In genomic region chr3:57843775-57844174, GRCm38 (mm10) we compare ENCODE assay signal across 10 mouse cellular contexts. TPM values are rescaled to one million over a fixed set of nuclear protein-coding genes. Genes with fewer than 3 reads are reported as not detected.
DNase-seq lines count a peak whose midpoint lies in the region; TF ChIP-seq lines count a peak whose summit lies in the region.
"Had no signal": no experiment of that assay in that cellular context is flagged by ENCODE, and none has a peak within 500 bp of the region (broad histone marks: within the 10 kb centered on the region; RNA-seq: fewer than 3 reads in every experiment).

No protein-coding gene starts in this region.

- no peak overlapping the region for H3K27ac ChIP-seq in cerebellum, adult 2 months (ENCODE audit: insufficient read depth, low read length)
- H3K27ac ChIP-seq in layer of hippocampus, adult 2 months, result no peak overlapping the region
- H3K27ac ChIP-seq in CH12.LX (ENCODE audit: insufficient read depth, low read depth), result no peak overlapping the region
- H3K27ac ChIP-seq: liver, embryonic 13.5 days had no signal

- dilution Hi-C loops in CH12.LX (cut with MboI; ENCODE audit: extremely low pct_ligation_motif_present, extremely low pct_unique_long_range_greater_than_20kb, low sequenced_read_pairs), result no loop called here

- no peak for TF ChIP-seq POLR2A in cerebellum, adult 2 months (IDR thresholded peaks at IDR 0.05; ENCODE audit: borderline replicate concordance, insufficient read depth, low read length)
- TF ChIP-seq POLR2A in CH12.LX (IDR thresholded peaks at IDR 0.05; ENCODE audit: low read depth, low read length), result no peak

- H3K9me3 ChIP-seq in CH12.LX (replicated peaks; ENCODE audit: low read length), result peaks cover 4% of the 10 kb centered on the region
- H3K9me3 ChIP-seq: liver, embryonic 13.5 days had no signal

- H3K4me3 ChIP-seq in cerebellum, adult 2 months (replicated peaks; ENCODE audit: insufficient read depth, low read depth, low read length), result no peak overlapping the region
- H3K4me3 ChIP-seq in layer of hippocampus, adult 2 months, result peak overlapping the region; percentile 13; the same call in 1 of the 2 replicates
- H3K4me3 ChIP-seq in CH12.LX (replicated peaks in 1 of 3; ENCODE audit: low read depth in 2 of 3, low read length in 2 of 3, poor library complexity in 1 of 3), result no peak overlapping the region
- H3K4me3 ChIP-seq: liver, embryonic 13.5 days had no signal

- in situ Hi-C loops in CH12.LX (cut with MboI; ENCODE audit: low pct_ligation_motif_present, low pct_unique_long_range_greater_than_20kb, low sequenced_read_pairs), result loop anchor here (25.0 kb wide), 1 partner anchor 644 kb away; no protein-coding TSS in a partner anchor

- no peak overlapping the region for H3K9ac ChIP-seq in CH12.LX (ENCODE audit: insufficient read depth, low read depth)
- H3K9ac ChIP-seq: liver, embryonic 13.5 days had no signal

- TF ChIP-seq RAD21 in CH12.LX (IDR thresholded peaks at IDR 0.05; ENCODE audit: low read depth, low read length), result peak; percentile 93

- peak in 1 of 2 experiments; percentile 24 for DNase-seq in cerebellum, adult 2 months
- no peak for DNase-seq in cerebellum, adult 11 months
- no peak for DNase-seq in layer of hippocampus, adult 2 months (ENCODE audit: low spot score in 2 of 2)
- DNase-seq in layer of hippocampus, postnatal 14 days (ENCODE audit: low spot score in 2 of 2), result no peak
- DNase-seq in CH12.LX (ENCODE audit: extremely low read depth), result peak; percentile 49
- peak; percentile 14 for DNase-seq in embryo, embryonic 11.5 days (ENCODE audit: low read depth, low spot score)
- DNase-seq in right cerebral cortex, postnatal 36 days (ENCODE audit: low spot score in 2 of 2), result no peak
- DNase-seq in gastrocnemius, postnatal 36 days, result no peak
- DNase-seq: kidney, postnatal 14 days; liver, embryonic 13.5 days had no signal

- no peak for TF ChIP-seq EP300 in CH12.LX (IDR thresholded peaks at IDR 0.05; ENCODE audit: low read length)

- H3K27me3 ChIP-seq in cerebellum, adult 2 months (ENCODE audit: control insufficient read depth, insufficient read depth, low read length), result no peaks in the 10 kb centered on the region
- no peaks in the 10 kb centered on the region for H3K27me3 ChIP-seq in CH12.LX (replicated peaks)

- H3K4me2 ChIP-seq in CH12.LX (ENCODE audit: insufficient read depth, low read depth, poor library complexity, severe bottlenecking), result no peak overlapping the region
- H3K4me2 ChIP-seq: liver, embryonic 13.5 days had no signal

- H3K79me2 ChIP-seq in CH12.LX (replicated peaks; ENCODE audit: control insufficient read depth, extremely low read depth, insufficient read depth, poor library complexity, severe bottlenecking), result no peaks in the 10 kb centered on the region; the same call in 1 of the 2 replicates

- H3K36me3 ChIP-seq in CH12.LX (replicated peaks in 1 of 2; ENCODE audit: control insufficient read depth in 1 of 2, insufficient read depth in 1 of 2, low read length in 1 of 2), result peaks cover 4 to 47% of the 10 kb centered on the region in 2 experiments
- H3K36me3 ChIP-seq: liver, embryonic 13.5 days had no signal

- peak; percentile 36; the same call in 1 of the 2 replicates for TF ChIP-seq CTCF in cerebellum, adult 2 months (IDR thresholded peaks at IDR 0.05; ENCODE audit: borderline replicate concordance, insufficient read depth, low read depth, low read length)
- peak; percentile 90 for TF ChIP-seq CTCF in layer of hippocampus, adult 2 months (conservative IDR thresholded peaks at IDR 0.05)
- TF ChIP-seq CTCF in CH12.LX (conservative IDR thresholded peaks at IDR 0.05 in 1 of 2, IDR thresholded peaks at IDR 0.05 in 1 of 2; ENCODE audit: low read depth in 2 of 2, low read length in 2 of 2), result peak in 1 of 2 experiments; percentile 76; a peak in 3 of 4 replicates

- intact Hi-C loops in gastrocnemius, postnatal 36 days (cut with DNase I), result loop anchor here (2.0 kb wide), 1 partner anchor 279 kb away; no protein-coding TSS in a partner anchor

- no peaks in the 10 kb centered on the region for H3K4me1 ChIP-seq in cerebellum, adult 2 months (ENCODE audit: control insufficient read depth, insufficient read depth, low read length)
- H3K4me1 ChIP-seq in CH12.LX (ENCODE audit: control insufficient read depth in 1 of 2, insufficient read depth in 2 of 2), result peaks cover 0 to 12% of the 10 kb centered on the region in 2 experiments; a peak in 2 of 4 replicates

TF ChIP-seq in CH12.LX, 34 proteins besides CTCF, POLR2A, EP300 and RAD21:
- TF ChIP-seq USF1 (IDR thresholded peaks at IDR 0.05; ENCODE audit: low read depth, low read length), result no peak
- TF ChIP-seq ZNF384 (IDR thresholded peaks at IDR 0.05; ENCODE audit: low read depth, low read length), result peak; percentile 90
- no peak for TF ChIP-seq HCFC1 (IDR thresholded peaks at IDR 0.05; ENCODE audit: low read depth, low read length)
- TF ChIP-seq SMC3 (IDR thresholded peaks at IDR 0.05; ENCODE audit: low read depth, low read length), result peak; percentile 66
- TF ChIP-seq POLR2AphosphoS2 (IDR thresholded peaks at IDR 0.05; ENCODE audit: low read depth, low read length), result no peak
- TF ChIP-seq MAFK (IDR thresholded peaks at IDR 0.05; ENCODE audit: insufficient replicate concordance, low read length), result no peak
- no peak for TF ChIP-seq GABPA (IDR thresholded peaks at IDR 0.05; ENCODE audit: insufficient replicate concordance, low read depth, low read length)
- TF ChIP-seq BHLHE40 (IDR thresholded peaks at IDR 0.05; ENCODE audit: low read depth, low read length), result 0 out of 2 replicates have a peak, but pooled peaks have one; percentile 5
TF ChIP-seq in CH12.LX: peak in this region for 3.

RNA-seq across cellular contexts. Expression of gene Pfn2, which starts 4.1 kb away (rescaled TPM):
- 353 and 396 TPM in 2 replicates for polyA plus RNA-seq in cerebellum, adult 2 months (2012; rRNA removed)
- 100 to 1,000 TPM; 533 to 535 TPM for total RNA-seq in layer of hippocampus, adult 2 months (2021)
- total RNA-seq in layer of hippocampus, postnatal 14 days (2021), result 100 to 1,000 TPM; 584 to 601 TPM
- 19.1 and 24.4 TPM in 2 replicates for total RNA-seq in CH12.LX (2012; rRNA removed)
- total RNA-seq in CH12.LX (2014; rRNA removed), result 197 and 206 TPM in 2 replicates
- 142 and 165 TPM in 2 replicates for polyA plus RNA-seq in CH12.LX (2012; ENCODE audit: insufficient read length, low read depth)
- 100 to 1,000 TPM; 137 to 161 TPM for total RNA-seq in gastrocnemius, postnatal 36 days (2021)

Comparison
In these comparisons a context has a peak if more than half of its experiments do, and no peak if none do; other contexts are left out.
1. DNase-seq: peak in CH12.LX (single experiment) and embryo, embryonic 11.5 days (single experiment); none in cerebellum, adult 11 months (single experiment), layer of hippocampus, adult 2 months (0 of 2), layer of hippocampus, postnatal 14 days (0 of 2), right cerebral cortex, postnatal 36 days (0 of 2) and gastrocnemius, postnatal 36 days (0 of 2).